Mouse (Mus musculus) right cerebral cortex, postnatal 14 days (tissue): ENCODE data around the gene Rhbdd3.

Experiments used
- DNase-seq: peaks from one replicate; pipeline ENCODE4 v3.0.0; 2022

Gene Rhbdd3

DNA sequence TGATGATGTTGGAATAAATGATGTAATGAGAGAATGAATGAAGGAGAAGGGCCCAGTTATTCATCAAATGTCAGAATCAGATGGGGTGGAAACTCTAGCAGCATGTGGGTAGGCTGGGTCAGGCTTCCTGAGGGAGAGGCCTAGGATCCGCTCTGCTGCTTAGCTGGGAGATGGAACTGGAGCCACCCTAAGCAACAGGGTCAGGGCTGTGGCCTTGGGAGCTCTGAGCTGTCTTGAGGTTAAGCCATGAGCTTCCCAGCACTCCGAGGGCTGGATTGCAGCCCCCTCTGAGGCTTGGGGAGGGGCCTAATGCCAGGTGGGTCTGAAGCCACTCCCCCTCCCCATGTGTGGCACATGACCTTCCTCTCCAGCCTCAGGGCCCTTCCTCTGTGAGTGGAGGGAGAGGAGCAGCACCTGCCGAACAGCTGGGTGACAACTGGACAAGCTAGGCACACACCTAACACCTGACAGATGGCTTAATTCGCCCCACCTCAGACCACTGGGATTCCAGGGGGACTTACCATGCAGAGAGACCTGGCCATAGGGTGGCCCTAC lies 31.5 kb downstream of the Rhbdd3 start:
- DNase-seq, result no peak

DNA sequence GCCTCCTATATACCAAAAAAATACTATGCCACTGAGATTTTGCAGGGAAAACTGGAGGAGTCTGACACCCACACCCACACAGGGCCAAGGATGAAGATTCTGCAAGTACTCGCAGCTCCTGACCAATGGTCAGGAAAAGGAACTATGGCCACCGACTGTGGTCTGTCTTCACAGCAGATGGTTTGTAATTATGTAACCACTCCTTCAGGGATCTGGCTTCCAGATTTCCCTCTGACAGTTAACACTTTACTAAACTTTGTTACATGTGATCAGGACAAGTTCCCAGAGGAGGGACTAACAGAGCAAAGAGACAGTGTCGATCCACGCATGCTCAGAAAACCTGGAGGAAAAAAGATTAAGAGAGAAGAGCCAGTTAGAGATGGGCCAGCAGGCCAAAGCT lies 34.0 kb downstream of the Rhbdd3 start:
- no peak for DNase-seq

DNA sequence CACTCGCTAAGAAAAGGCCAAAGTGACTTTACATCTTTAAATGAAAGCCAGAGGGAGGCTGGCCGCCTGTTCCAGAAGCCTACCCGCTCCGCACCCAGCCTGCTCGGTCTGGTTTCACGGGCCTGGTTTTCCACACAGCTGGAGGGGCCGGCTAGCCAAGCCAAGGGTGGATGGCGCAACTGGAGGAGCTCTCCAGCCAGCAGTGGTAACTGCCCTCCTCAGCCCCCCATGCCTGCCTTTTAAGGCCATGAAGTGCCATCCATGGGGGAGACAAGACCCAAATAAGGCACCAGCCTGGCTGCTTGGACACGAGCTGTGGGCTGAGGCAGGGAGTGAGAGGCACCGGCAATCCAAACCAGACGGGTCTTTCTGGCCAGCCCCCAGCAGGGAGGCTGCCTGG lies 37.2 kb downstream of the Rhbdd3 start:
- no peak for DNase-seq

DNA sequence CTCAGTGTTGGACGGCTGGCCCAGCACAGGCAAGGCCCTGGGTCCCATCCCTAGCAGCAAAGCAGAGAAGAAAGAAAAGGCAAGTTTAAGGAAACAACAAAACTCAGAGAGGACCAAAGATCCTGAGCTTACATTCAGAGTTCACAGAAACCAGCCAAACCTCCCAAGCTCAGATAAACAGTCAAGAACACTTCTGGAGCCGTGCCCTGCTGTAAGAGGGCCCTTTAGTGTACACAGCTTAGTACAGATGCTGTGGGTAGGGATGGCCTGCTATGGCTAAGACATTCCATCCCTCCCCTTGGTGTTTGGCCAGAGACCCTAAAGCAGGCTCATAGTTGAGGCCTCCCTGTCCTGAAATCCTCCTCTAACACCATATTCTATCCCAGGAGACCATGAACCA lies 39.9 kb downstream of the Rhbdd3 start:
- DNase-seq, result no peak

DNA sequence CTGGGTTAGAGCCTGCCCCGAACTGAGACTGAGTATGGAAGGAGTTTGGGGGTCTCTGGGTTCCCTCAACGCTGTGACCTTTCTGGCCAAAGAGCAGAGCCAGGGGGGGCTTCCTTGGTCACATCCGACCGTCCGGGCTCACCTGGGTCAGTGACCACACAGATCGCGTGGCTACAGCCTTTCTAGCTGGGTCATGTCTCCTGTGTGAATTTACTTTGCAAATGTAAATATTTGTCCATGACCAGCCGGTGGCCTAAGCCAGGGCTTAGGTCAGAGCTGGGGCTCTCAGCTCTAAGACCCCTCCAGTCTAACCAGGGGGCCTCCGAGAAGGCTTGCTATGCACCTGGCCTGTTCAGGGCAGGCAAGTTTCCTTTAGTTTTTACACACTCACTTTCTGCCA lies 40.6 kb downstream of the Rhbdd3 start:
- no peak for DNase-seq

DNA sequence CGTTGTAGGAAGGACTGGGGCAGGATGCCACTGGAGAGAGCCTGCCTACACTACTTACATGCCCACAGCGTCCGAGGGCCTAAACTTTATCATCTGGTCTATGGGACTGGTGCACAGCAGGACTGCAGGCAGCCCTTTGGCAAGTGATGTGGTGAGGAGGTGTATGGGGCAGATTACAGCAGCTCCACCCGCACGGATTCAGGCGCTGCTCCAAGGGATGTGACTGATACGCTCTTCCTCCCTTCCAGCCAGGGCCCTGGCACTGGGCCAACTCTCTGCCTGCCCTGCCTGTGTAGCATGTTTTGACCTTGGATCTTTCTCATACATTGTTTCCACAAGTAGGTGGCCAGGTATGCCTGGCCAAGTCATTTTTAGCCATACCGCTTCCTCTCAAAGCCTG lies 41.9 kb downstream of the Rhbdd3 start:
- DNase-seq, result peak; percentile 37

DNA sequence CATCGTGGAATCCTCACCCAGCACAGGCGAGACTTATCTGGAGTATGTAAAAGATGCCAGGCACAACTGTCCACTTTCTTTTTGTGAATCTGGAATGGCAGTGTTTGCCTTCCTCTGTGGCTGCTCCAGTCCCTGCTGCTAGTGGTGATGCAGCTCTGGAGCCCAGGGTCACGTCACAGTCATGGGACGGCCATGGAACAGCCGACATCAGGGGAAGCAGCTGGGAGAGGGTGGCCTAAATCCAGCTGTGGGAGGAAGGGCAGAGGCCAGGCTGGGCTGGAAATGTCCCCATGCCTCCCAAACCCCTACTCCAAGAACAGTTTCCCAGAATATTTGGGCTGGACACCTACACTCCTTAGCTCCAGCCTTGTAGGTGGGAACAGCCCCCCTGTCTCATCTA lies 42.5 kb downstream of the Rhbdd3 start:
- no peak for DNase-seq

DNA sequence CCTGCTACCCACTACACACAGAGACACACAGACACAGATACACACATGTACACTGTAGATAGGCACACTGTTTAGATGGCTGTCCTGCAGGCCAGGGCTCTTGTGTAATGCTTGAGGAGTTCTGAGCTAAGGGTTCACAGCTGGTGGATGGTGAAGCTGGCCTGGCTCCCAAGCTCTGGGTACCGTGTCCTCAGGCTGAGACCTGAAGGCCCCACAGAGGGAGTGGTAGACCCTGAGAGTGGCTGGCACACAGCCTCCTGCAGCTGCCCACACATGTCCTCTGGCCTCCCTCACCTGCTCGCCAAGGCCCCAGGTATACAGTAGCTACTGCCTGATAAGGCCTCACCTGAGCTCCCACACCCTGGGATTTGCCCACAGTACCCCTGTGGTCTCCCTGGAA lies 43.2 kb downstream of the Rhbdd3 start:
- DNase-seq, result no peak

DNA sequence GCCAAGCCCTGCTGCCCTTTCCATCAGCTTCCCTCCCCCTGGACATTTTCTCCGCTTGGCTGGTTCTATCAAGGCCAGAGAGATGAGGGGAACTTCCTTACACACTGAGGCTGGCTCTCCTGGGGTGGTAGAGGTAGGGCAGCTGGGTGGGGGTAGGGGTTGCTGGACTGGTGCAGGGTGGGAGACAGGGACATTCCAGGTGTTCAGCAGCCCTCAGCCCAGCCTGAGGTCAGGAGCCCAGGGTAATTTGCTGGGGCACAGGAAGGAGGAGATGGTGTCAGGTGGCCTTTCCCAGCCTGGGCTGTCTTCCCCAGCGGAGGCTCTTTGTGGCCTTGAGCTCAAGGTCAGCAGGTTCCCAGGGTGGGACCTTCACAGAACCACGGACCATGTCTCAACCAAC lies 46.9 kb downstream of the Rhbdd3 start:
- no peak for DNase-seq

DNA sequence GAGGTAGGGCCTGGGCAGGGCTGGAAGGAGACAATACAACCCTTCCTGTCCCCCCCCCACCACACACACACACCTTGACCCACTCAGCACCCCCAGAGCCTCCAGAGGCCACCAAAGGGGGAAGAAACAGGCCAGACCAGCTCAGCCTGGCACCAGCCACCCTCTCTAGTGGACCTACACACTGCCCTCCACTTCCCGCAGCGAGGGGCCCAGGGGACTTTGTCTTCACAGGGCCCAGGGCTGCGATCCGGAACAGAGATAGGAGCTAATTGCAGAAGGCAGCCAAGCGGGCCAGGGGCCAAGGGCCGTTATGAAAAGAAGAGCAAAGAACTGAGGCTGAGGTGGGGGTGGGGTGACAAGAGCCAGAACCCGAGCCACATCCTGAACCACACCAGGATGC lies 50.5 kb downstream of the Rhbdd3 start:
- DNase-seq, result no peak

DNA sequence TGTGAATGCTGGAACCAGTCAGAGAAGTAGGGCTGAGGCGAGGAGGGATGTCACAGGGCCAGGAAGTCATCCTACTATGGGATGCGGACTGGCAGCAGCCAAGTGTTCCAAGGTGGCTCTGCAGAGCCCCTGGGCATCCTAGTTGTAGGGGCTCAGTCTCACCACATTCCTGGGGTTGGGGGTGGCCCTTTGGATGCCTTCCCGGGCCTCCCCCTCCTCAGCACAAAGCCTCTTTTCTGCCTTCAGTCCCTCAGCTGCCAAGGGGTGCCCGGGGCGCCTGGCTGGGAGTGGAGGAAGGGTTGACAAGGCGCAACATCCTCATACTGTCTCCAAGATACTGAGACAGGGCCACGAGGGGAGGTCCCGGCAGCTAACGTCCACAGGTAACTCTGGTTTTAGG lies 51.2 kb downstream of the Rhbdd3 start:
- no peak for DNase-seq

DNA sequence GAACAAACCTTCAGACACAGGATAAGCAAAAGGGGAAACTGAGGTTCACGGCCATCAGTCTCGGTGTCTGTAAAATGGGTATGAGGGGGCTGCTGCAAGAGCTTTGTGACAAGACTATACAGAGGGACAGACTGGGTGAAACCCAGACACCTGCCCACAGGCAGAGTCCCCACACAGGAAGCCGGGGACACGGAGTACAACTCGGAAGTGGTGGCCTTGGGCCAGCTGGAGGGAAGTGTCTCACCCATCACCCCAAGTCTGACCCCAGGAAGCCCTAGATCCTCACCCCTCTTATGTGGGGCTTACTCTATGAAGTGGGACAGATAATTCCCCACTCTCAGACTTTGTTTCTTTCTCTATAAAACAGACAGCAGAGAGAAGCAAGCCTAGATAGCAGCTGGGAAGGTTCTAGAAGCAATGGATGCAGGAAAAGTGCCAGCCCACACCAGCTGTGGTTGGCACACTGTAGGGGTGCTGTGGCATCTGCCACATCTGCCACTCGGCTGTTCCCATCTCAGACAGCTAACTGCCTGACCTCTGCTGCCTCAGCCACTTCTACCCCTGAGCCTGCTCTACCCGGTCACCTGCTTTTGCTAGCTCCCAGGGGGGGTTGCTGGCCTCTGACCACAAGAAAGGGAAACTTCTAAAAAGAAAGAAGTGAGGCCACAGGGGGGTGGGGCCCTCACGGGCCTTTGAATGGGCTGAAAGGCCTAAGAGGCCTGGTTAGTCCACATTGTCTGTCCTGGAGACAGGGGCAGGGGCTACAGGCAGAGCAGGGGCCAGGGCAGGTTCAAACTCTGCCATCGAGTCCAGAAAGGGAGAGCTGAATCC lies 51.9 kb downstream of the Rhbdd3 start:
- DNase-seq, result no peak

DNA sequence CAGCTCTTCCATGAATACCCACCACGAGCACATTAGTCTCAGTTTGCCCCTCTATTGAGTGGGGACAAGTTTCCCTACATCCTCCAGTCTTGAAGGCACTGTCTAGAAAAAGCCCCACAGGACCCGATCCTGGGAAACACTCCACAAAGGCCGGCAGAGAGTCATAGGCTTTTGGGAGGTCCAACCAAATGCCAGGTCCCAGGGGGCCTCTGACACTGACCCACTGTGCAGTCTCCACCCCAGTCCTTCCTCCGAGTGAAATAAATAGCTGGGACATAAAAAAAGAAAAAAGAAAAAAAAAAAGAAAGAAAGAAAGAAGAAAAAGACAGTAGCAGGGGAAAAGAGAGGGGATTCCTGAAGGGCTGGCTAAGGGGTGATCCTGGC lies 52.5 kb downstream of the Rhbdd3 start:
- DNase-seq, result no peak

DNA sequence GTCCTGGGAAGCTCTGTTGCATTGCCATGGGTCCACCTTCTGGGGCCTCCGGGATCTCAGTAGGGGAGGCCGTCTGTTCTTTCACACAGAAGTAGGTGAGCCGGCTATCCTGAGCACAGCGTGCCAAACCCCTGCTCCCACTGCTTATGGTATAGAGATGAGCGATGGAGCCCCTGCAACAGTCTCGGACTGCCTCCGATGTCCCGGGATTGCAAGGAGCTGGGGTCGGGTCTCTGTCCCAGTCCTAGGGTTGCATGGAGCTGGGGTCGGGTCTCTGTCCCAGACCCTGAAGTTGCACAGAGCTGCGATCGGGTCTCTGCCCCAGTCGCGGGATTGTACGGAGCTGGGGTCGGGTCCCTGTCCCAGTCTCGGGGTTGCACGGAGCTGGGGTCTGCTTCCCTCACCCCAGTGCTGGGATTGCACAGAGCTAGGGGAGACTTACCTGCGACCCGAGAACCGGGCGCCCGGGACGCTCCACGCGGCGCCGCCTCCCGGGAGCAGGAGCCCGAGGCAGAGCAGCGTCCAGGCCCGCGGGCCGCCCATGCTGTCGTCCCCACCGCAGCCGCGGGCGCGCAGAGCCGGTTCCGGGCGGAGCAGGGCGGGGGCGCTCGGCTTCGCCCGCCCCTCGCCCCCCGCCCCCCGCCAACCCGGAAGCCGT lies 53.1 kb downstream of the Rhbdd3 start, which contains the start of gene Emid1:
Gene Emid1, minus strand, starts transcription at position 578 of the 658 bp plus-strand sequence.
- DNase-seq, result peak; percentile 35

DNA sequence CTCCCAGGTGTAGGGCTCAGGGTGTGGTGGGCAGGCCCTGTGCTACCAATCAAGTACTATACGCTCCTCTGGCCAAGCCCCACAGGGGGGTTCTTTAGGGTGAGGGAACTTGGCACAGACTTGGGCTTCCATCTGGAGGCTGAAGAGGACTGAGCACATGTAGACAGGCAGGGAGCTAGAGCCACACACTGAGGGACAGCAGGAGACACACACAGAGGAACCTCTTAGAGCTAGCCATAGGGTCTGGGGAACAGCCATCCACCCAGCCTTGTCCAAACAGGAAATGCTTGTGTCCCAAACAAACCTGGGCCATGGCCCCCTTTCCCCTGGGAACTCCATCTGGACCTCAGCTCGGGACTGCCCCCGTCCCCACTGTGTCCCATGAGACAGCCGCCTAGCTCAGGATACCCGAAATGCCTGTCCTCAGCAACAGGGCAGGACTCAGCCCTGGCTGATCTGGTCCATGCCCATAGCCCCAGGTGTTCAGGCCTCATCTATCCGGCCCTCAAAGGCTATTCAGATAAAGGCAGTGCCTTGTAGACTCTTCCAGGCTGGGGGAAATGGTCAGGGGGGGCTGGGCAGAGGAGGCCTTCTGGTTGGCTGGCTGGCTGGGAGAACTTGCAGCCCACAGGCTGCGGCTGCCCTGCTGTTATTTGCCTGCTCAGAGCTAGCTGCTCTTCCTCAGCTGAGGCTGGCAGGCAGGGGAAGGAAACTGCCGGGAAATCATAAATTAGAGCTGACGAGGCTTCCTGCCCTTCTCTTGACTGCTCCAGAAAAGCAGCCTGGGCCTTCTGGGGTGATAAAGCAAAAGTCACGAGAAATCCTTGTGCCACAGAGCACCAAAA lies 56.5 kb downstream of the Rhbdd3 start:
- no peak for DNase-seq
